Mouse (Mus musculus) skeletal muscle tissue, adult 2 months (tissue): ENCODE data around the gene Ccdc163.
A peak's percentile ranks its signal among the peaks of the same experiment; 100 is the strongest.

ENCODE experiments used
- DNase-seq: peaks from one replicate; pipeline ENCODE4 v3.0.0-alpha.2; 2012; ENCODE audit warnings: low read depth, low spot score

Gene Ccdc163

GRCm38 (mm10) chr4:116777079-116777478, 68.8 kb downstream of the Ccdc163 start:
- no peak for DNase-seq

GRCm38 (mm10) chr4:116780541-116780940, 72.2 kb downstream of the Ccdc163 start:
- no peak for DNase-seq

GRCm38 (mm10) chr4:116781366-116781765, 73.1 kb downstream of the Ccdc163 start:
- no peak for DNase-seq

GRCm38 (mm10) chr4:116782171-116782570, 73.9 kb downstream of the Ccdc163 start:
- DNase-seq = no peak

- DNase-seq = no peak
Observed at GRCm38 (mm10) chr4:116786587-116786986, 78.3 kb downstream of the Ccdc163 start.

GRCm38 (mm10) chr4:116787985-116788760, 79.9 kb downstream of the Ccdc163 start:
- DNase-seq = peak; percentile 36

GRCm38 (mm10) chr4:116788956-116789355, 80.6 kb downstream of the Ccdc163 start:
- peak; percentile 74 for DNase-seq

- no peak for DNase-seq
Observed at GRCm38 (mm10) chr4:116792453-116792852, 84.1 kb downstream of the Ccdc163 start.

- no peak for DNase-seq
Observed at GRCm38 (mm10) chr4:116794273-116794672, 86.0 kb downstream of the Ccdc163 start.

GRCm38 (mm10) chr4:116796442-116797110, 88.3 kb downstream of the Ccdc163 start:
- DNase-seq = peak; percentile 62

GRCm38 (mm10) chr4:116799901-116800300, 91.6 kb downstream of the Ccdc163 start:
- DNase-seq = no peak
